Mouse (Mus musculus) neural tube, embryonic 10.5 days (tissue): ENCODE data around the gene Igf1.
A peak's percentile ranks its signal among the peaks of the same experiment; 100 is the strongest.

Experiments
- DNase-seq: peaks from one replicate; pipeline ENCODE4 v3.0.0-alpha.2; 2017; ENCODE audit warnings: low spot score; ENCODE audit errors: extremely low spot score

Igf1 gene

DNA sequence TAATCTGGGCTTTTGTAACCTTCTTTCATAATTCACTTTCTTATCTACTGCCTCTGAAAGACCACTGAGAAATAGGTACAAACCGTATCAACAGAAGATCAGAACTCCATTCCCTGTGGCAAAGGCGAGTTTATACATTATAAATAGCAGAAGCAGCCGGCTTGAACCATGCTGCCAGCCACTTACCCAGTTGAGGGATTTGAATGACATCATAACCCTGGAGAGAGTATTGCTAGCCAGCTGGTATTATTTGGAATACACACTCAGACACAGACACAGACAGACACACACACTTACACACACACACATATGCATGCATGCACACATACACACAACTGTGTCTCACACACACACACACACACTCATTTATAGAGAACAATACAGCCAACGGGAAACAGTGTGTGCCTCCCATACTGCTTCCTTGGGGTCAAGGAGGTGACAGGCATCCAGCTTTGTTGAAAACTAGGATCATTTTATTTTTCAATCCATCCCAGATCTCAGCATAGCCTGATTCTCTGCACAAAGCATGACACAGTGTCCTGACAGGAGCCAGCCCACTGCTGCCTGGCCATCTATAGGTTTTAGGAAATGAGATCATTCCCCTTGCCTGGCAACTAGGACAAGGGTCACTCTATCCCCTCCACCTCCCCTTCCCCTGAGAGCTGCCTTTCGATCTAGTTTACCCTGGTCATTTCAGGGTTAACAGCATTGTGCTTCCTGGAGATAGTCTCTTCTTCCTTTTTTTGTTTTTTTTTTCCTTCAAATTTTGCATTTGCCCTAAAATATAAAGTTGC, at the start of gene Igf1:
Igf1 (plus strand) TSS at position 253 of the 794 bp plus-strand sequence.
- DNase-seq, result no peak

DNA sequence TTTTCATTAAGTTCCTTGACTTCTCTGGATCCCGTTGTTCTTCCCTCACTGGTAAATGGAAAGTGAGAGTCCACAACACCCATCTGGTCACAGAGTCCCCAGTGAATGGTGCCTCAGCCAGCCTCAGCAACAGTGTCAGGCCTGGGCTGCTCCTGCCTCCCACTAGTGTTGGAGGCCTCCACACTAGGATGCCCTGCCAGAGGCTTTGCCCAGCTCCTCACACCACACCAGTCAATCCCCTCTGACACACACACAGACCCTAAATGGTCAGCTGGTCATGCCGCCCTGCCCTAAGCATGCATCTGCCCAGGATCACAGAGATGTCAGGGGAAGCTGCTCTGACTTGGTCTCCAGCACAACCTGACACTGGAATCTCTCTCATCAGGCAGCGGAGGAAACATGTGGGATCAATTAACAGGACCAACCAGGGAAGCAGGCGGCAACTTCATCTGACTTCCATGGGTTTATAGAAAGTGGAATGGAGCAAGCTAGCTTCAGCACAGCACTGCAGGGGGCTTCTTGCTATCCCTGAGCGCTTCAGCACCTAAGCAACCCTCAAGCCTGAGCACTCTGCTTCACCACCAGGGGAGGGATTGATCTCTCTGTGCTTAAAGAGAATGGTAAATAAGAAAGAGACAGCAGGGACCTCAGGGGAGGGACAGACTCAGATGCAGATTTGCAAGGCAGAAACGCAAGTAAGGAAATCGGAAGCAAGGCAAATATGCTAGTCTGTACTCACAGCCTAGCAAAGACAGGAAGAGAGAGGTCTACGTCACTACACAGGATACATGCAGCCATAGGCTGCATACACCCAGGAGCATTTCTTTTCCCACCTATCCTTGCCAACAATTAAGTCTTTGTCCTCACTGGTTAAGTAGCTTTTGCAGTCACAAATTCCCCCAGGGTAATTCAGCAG, 45.6 kb upstream of the Igf1 start:
- peak; percentile 56 for DNase-seq

DNA sequence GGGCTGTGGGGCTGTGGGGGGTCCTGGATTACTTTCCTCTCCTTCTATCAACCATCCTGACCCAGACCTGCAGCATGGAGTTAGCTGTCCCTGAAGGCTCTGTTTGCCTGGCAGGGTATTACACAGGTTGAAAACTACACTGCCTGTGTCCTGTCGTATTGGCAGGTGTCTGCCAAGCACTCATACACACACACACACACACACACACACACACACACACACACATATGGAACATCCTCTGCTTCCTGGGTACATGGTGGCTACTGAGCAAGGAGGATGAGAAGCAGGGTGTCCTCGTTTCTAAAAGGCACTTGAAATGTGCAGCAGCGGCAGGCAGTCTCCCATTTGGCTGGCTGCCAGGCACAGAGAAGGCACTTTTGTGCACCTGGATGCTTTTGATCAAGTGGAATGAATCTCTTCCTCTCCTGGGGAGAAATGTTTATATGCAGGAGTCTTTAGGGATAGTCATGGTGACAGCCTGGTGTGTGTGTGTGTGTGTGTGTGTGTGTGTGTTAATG, 44.9 kb upstream of the Igf1 start:
- peak; percentile 32 for DNase-seq

DNA sequence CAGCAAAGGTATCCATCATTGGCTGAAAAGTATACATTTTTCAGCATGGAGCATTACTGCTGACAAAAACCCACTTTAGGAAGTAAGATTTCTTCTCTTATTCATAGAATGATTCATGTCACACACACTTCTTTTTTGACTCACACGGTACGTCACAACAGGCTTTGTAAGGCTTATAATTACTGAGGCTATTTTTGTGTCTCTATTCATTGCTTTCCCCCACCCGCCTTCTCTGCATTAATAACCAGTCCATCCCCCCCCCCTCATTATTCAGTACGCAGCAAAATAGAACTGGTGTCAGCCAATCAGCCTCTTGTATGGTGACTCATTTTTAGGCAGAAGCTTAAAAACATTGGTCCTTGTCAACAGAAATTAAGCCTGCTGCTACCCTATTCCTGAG, 41.2 kb upstream of the Igf1 start:
- no peak for DNase-seq

DNA sequence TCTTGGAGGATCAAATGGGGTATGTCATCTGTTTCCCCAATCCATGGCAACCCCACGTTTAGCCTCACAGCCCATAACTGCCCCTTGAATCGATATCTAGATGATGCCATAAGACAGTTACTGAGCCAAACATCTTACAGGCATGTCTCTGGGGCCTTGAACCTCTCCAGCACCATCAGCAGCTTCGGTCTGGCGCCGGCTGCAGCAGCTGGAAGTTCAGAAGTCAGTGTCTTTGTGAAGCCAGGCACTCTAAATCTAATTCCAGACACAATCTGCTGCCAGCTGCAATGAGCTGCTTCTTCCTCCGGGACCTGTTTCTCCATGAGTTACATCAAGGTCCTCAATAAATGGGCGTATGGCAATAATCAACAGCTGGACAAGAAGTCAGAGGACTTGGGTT, 40.3 kb upstream of the Igf1 start:
- no peak for DNase-seq

DNA sequence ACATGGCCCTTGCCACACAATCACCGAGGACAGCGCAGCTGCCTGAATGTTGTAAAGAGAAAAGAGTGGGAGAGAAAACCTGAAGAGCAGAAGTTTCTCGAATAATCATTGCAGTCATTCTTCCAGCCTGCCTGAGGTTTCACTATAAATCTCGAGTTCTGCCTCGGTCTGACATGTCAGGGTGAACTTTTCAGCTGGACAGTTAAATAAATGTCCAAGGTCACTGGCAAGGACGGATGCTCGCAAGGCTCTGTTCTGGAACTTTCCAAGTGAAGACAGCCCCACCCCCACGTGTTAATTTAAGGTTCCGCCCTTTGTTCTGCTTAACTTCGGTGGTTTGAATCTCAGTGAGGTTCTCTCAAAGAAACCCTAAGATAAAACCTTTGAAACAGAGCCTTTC, 36.2 kb upstream of the Igf1 start:
- no peak for DNase-seq

DNA sequence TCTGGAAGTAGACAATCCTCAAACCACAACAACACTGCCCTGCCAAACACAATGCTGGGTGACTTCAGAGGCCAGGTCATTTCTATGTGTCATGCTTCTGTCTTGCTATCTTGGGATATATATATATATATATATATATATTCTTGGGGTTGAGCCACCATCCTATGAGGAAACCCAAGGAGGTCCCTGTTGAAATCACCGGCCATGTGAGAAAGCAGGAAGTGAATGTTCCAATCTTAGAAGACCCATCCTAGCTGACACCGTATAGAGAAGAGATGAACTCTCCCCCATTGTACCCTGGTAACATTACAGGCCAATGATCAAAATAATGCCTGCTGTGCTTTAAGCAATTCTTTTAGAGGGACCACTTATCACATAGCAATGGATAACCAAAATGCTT, 28.1 kb upstream of the Igf1 start:
- no peak for DNase-seq

DNA sequence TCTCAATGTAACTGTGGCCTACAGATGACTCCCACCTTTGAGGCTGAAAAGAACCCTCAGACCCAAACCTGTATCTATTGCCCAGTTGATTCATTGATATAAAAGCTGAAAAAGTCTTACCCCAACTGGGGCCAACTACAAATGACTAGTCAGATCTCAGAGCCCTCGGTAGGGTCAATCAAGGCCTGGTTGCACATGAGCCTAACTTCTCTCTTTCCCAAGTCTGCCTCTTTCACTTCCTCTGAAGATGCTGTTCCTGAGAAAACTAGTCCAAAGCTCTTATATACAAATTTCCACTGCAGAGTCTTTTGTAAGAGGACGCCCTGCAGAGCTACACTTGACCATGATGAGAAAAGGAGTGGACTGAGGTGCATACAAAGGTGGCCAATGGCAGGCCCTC, 27.4 kb upstream of the Igf1 start:
- no peak for DNase-seq

DNA sequence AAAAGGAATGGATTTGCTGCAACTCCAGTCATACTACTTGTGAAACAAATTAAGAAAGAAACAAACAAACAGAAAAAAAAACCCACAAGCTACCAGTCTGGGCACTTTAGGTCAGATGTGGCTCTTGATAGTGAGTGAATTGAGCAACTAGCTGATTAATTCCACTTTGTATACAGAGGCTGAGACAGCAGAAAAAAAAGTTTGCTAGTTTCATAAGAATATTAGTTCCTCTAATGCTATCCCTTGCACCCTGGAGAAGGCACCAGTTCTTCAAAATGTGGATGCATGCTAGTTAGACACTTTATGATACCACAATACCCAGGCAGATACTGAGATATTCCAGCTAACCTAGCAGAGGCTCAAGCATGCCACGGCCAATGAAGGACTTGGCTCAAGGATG, 26.0 kb upstream of the Igf1 start:
- no peak for DNase-seq

DNA sequence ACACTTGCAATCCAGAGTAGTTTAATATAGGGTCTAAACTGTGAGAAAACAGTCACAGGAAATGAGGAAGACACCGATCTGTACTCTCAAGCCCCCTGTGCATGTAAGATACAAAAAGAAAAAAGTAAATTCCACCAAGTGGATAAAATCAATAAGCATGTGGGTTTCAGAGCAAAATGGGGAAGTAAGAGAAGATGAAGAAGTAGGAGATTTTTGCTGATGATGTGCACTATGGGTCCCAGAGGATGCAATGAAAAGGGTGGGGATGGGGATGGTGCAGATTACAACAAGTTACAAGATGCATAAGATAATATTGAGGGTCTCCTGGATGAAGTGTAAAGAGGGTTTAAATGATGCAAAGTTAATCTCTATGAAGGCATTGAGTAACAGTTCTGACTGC, 18.6 kb upstream of the Igf1 start:
- DNase-seq, result no peak

DNA sequence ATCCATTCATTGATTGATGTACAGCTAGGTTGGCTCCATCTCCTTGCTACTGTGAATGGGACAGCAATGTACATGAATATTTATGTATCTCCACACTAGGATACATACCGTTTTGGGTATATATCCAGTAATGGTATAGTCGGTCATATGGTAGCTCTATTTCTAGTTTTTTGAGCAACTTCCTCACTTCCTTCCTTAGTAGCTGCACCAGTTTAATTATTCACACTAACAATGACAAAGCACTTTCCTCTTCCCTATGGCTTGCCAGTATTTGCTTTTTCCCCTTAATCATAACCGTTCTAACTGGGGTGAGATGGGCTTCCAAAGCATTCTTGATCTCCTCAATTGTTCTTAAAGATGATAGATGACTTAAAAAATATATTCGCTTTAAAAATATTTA, 15.6 kb upstream of the Igf1 start:
- no peak for DNase-seq

DNA sequence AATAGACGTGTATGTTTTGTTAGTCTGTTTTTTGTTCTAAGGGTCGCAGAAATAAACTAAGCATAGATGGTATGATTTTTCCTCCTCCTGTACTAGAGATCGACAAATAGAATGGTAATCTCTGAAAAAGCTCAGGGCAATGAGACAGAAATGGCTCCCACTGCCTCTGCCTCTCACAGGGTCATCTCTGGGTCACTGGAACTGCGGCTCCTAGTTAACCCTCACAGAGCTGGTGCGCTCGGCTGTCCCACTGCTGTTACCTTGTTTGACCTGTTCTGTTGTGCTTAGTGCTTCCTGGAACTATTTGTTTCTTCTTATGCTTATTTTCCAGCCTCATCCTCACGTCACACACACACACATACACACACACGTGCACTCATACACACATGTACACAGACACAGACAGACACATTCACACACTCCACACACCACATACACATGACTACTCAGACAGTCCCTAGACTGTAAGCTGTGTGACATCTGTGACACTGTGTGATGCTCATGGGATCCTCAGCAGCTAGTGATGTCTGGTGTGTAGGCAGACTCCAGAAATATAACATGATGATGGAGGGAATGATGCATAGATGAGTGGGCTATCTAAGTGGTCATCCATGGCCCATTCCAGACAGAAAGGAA, 13.0 kb upstream of the Igf1 start:
- DNase-seq, result no peak

DNA sequence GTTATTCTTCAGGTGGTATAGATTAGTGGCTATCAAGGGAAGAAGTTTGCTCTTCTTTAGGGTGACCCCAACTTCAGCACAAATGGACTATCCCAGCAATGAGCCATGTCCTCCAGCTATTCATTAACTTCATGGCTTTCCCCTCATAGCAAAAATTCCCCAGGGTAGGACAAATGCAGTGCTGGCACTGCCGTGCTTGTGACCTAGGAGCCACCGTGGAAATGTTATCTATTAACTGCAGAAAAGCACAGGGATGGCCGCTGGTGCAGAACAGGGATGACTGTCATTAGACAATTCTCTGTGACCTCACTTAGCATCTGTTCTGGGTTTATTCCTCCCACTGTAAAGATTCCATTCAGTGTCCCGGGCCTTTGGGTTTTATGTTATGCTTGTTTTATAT, 10.2 kb upstream of the Igf1 start:
- no peak for DNase-seq

DNA sequence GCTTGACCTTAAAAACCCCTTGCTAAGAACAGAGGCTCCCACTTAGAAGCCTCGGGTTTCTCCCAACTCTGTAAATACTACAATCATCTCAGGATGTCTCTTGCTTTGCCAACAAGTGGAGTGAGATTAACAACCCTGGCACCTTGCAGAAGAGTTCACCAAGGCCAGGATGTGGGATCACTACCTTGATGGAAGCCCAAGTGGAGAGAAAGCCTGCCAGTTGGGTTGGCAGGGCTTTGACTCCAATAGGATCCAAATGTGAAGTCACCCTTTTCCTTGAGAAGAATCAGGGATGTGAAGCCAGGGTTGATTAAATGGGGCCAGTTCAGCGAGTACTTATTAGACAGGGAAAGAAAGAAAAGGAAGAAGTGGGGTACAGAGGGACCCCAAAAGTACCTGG, 9.6 kb upstream of the Igf1 start:
- DNase-seq, result no peak

DNA sequence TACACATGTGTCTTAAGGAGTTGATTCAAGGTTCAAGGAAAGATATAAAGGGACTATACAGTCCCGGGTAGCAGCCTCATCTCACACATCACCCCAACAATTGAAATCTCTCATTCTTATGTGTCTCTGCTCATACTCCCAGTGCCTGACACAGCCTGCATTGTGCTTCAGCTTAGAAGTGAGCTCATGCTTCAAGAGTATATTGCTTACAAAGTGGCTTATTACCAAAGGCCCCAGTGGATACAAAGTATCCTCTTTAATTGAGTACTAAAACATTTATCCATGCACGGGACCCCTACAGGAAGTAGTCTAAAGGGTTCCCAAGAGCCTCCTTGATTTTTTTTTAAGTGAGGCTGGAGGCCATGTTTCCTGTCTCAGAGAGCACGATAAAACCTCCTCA, 6.6 kb upstream of the Igf1 start:
- no peak for DNase-seq

DNA sequence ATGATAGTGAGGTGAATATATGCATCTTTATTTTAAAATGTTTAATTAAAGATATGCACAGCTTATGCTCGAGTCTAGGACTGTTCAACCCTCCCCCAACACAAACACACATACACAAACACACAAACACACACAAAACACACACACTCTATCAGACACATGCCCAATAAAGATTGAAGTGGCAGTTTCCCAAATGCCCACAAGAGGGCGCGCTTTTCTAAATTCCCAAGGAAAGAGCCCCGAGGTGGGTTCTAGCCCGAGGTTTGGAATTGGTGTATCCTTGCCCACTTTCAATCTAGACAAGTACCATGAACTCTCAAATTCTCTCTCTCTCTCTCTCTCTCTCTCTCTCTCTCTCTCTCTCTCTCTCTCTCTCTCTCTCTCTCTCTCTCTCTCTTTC, 3.7 kb upstream of the Igf1 start:
- peak; percentile 74 for DNase-seq

DNA sequence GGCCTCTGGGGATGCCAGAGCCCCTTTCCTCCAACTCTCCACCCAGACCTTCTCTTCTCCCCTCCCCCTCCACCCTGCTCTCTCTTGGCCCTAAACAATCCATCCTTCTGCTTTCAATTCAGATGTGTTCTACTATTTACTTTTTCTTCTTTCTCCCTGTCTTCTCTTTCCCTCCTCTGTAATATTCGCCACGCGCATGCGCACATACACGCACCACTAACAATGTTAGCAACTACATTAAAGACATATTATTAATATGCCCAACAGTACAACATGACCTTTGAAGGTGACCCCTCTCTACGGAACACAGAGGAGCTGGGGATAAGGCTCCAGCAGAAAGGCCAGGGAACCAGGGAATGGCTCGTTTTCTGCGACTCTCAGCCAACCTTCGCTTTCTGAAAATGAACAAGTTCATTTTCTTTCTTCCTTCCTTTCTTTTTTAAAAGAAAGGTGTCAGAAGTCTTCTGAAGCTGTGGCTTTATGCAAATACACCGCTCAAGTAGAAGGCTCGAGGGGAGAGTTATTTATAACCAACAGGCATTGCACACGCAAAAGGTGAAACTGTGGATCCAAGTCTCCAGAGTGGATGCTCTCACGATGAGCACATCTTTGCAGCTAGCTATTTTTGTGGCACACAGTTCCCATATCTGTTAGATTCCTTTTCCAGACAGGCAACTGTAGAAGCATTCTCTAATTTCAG, 2.5 kb upstream of the Igf1 start:
- no peak for DNase-seq

DNA sequence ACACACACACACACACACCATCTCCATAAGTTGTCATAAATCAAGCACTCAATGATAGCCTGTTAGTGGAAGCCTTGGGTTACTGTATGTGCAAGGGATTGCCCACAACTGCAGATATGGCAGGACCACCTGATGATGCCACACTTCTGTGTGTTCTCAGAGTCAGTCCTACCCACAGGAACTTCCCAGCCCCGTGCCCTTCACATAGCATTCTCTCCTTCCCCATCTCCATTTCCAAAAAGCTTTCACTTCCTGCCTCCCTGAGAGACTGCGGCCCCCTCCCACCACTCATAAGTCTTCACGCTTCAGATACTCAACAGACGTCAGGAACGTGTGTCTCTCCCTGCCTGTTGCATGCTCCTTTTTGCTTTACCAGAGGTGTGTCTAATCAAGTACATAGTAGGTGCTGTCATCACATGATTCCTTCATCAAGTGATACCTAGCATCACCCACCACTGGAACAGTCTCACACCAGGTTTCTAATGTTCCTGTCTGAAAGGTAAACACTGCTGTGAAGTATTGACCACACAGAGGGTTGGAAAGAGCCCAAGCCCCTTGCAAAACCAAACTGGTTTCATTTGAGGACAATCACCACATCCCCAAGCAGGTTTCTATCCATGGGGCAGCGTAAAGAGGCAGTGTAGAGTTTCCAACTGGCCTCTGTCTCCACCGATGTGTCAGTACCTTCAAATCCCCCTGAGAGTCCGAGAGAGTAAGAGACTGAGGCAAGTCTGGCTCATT, 680 bp upstream of the Igf1 start:
- no peak for DNase-seq

DNA sequence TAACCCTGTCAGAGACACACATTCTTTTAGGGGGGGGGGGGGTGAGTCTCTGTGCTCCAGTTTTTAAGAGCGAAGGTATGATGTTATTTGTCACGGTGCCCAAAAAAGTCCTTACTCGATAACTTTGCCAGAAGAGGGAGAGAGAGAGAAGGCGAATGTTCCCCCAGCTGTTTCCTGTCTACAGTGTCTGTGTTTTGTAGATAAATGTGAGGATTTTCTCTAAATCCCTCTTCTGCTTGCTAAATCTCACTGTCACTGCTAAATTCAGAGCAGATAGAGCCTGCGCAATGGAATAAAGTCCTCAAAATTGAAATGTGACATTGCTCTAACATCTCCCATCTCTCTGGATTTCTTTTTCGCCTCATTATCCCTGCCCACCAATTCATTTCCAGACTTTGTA, 874 bp downstream of the Igf1 start:
- no peak for DNase-seq

DNA sequence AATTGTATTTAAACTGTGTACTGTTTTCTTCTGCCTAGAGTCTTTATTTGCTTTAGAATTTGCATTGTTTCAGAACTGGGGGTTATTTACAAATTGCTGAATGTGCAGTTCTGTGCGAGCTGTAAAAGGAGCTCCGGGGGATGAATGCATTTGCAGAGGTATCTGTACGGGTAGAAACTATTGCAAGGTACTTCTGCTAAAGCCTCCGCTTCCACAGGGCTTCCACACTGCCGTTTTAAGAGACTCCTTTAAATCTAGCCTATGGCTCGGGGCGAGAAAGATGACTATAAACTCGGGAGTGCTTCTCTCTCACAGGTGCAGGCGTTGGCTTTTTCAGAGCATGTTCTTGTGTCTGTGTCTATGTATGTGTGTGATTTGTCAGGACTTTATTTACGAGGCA, 1.4 kb downstream of the Igf1 start:
- DNase-seq, result peak; percentile 41
